In the genomic region with DNA sequence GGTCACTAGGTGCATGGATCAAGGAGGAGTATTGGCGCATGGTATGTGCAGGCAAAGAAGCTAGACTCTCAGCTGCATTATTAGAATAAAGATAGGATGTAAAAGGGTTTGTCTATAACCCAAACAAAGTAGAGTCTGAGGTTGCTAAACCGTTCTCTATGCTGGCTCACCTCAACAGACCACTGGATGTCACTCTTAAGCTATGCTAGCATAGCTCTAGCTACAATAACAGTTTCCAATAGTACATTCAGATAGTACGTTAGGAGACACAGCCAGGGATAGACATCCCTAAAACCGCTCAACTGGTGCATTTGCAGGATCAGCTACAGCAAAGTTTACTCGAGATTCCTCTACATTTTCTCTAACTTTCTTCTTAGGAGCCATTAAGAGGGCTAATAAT, we compare ENCODE assay signal across 7 mouse cellular contexts. TPM values are rescaled to one million over a fixed set of nuclear protein-coding genes. Genes with fewer than 3 reads are reported as not detected.
DNase-seq lines count a peak whose midpoint lies in the region; ATAC-seq lines count a peak whose summit lies in the region.

No protein-coding gene starts in this region.

- DNase-seq in hindbrain, embryonic 11.5 days (ENCODE audit: low spot score): peak; percentile 29
- peak; percentile 28 for DNase-seq in ES-CJ7 (ENCODE audit: low read depth, low spot score)
- DNase-seq in adipocyte (ENCODE audit: low spot score): peak; percentile 65
- peak; percentile 28 to 49 for DNase-seq in layer of hippocampus, postnatal 10 days (ENCODE audit: low spot score in 2 of 2)
- no peak for DNase-seq in thymus, postnatal 4 days

- WGBS in hindbrain, embryonic 11.5 days: 53% methylated on average over 5 of the region's 5 CpGs
- WGBS in hindbrain, embryonic 13.5 days: 57% methylated on average over 5 of the region's 5 CpGs
- WGBS in stomach, embryonic 16.5 days: 22% methylated on average over 5 of the region's 5 CpGs

- no peak overlapping the region for H3K27ac ChIP-seq in hindbrain, embryonic 11.5 days (ENCODE audit: low read depth, low read length)
- H3K27ac ChIP-seq in hindbrain, embryonic 13.5 days: no peak overlapping the region
- no peak overlapping the region for H3K27ac ChIP-seq in stomach, embryonic 16.5 days (ENCODE audit: low read length)

- H3K9ac ChIP-seq in hindbrain, embryonic 11.5 days (ENCODE audit: low read depth, low read length): no peak overlapping the region
- no peak overlapping the region for H3K9ac ChIP-seq in hindbrain, embryonic 13.5 days
- H3K9ac ChIP-seq in stomach, embryonic 16.5 days (ENCODE audit: low read length): no peak overlapping the region

- no peak for ATAC-seq in hindbrain, embryonic 11.5 days (ENCODE audit: low FRiP score)
- no peak; the same call in 1 of the 2 replicates for ATAC-seq in hindbrain, embryonic 13.5 days (ENCODE audit: low FRiP score)
- peak; percentile 69; the same call in 1 of the 2 replicates for ATAC-seq in stomach, embryonic 16.5 days (ENCODE audit: insufficient read depth, low FRiP score)

- H3K4me3 ChIP-seq in hindbrain, embryonic 11.5 days (ENCODE audit: low read depth, low read length): no peak overlapping the region
- H3K4me3 ChIP-seq in hindbrain, embryonic 13.5 days: no peak overlapping the region
- H3K4me3 ChIP-seq in stomach, embryonic 16.5 days (replicated peaks; ENCODE audit: low read length): no peak overlapping the region

- H3K4me1 ChIP-seq in hindbrain, embryonic 11.5 days (replicated peaks; ENCODE audit: control insufficient read depth, insufficient read depth, low read length): no peaks in the 10 kb centered on the region
- H3K4me1 ChIP-seq in hindbrain, embryonic 13.5 days (replicated peaks): no peaks in the 10 kb centered on the region
- no peaks in the 10 kb centered on the region for H3K4me1 ChIP-seq in stomach, embryonic 16.5 days (ENCODE audit: control insufficient read depth, insufficient read depth, low read length)

- H3K27me3 ChIP-seq in hindbrain, embryonic 11.5 days (ENCODE audit: control insufficient read depth, insufficient read depth, low read length): no peaks in the 10 kb centered on the region
- no peaks in the 10 kb centered on the region for H3K27me3 ChIP-seq in hindbrain, embryonic 13.5 days
- no peaks in the 10 kb centered on the region for H3K27me3 ChIP-seq in stomach, embryonic 16.5 days (ENCODE audit: control insufficient read depth, insufficient read depth, low read length)

- no peak overlapping the region for H3K4me2 ChIP-seq in hindbrain, embryonic 11.5 days (replicated peaks; ENCODE audit: low read depth, low read length)
- H3K4me2 ChIP-seq in hindbrain, embryonic 13.5 days: no peak overlapping the region
- no peak overlapping the region for H3K4me2 ChIP-seq in stomach, embryonic 16.5 days (ENCODE audit: low read depth, low read length)

- no peaks in the 10 kb centered on the region for H3K36me3 ChIP-seq in hindbrain, embryonic 11.5 days (ENCODE audit: control insufficient read depth, insufficient read depth, low read length)
- no peaks in the 10 kb centered on the region for H3K36me3 ChIP-seq in hindbrain, embryonic 13.5 days
- H3K36me3 ChIP-seq in stomach, embryonic 16.5 days (ENCODE audit: control insufficient read depth, insufficient read depth, low read length): no peaks in the 10 kb centered on the region

- no peaks in the 10 kb centered on the region for H3K9me3 ChIP-seq in hindbrain, embryonic 11.5 days (ENCODE audit: control insufficient read depth, low read length)
- no peaks in the 10 kb centered on the region for H3K9me3 ChIP-seq in hindbrain, embryonic 13.5 days
- no peaks in the 10 kb centered on the region for H3K9me3 ChIP-seq in stomach, embryonic 16.5 days (replicated peaks; ENCODE audit: control insufficient read depth, low read length)

RNA-seq across cellular contexts. Expression of a gene that starts 48.1 kb away (rescaled TPM):
- polyA plus RNA-seq in hindbrain, embryonic 11.5 days (2014; fragmentation: Nextera tagmentation; extraction: Ambion mirVana): 27.7 and 28.5 TPM in 2 replicates
- polyA plus RNA-seq in hindbrain, embryonic 13.5 days (2015; fragmentation: Nextera tagmentation; extraction: Ambion mirVana): 5.4 and 5.7 TPM in 2 replicates
- 1 to 10 TPM; 1.0 TPM for total RNA-seq in layer of hippocampus, postnatal 10 days (2021)
- polyA plus RNA-seq in stomach, embryonic 16.5 days (2015; fragmentation: Nextera tagmentation; extraction: Ambion mirVana): 15.0 and 16.3 TPM in 2 replicates
